Mouse (Mus musculus): ENCODE data around the gene Vegfb.

The Vegfb gene

GRCm38 (mm10) chr19:6987061-6987903, at the start of gene Vegfb:
Gene Vegfb (minus strand): TSS chr19:6987651.
- DNase-seq = peak in 1 of 2 experiments; percentile 65

- DNase-seq = no peak
These were observed 46.6 kb upstream of the Vegfb start for GRCm38 (mm10) chr19:7034006-7034405.

DNA sequence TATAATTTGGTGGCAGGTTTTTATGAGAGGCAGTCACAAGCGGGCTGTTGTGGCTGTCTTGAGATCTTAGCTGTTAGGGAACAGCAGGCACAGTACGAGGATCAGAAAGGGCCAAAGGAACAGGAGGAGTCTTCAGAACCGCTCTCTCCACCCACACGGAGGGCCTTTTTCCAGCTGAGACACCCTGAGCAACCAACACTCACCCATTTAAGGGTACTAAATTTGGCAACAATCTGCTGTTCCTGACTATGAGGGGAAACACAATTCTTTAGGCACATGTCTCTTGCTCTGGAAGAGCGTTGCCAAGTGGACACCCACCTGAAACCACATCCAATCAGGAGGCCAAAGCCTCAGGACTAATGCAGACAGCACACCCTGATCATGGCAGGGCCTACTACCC, 42.1 kb upstream of the Vegfb start:
- DNase-seq = no peak

- DNase-seq = peak; percentile 56 to 68
These were observed 32.8 kb upstream of the Vegfb start for GRCm38 (mm10) chr19:7020224-7020641.

DNA sequence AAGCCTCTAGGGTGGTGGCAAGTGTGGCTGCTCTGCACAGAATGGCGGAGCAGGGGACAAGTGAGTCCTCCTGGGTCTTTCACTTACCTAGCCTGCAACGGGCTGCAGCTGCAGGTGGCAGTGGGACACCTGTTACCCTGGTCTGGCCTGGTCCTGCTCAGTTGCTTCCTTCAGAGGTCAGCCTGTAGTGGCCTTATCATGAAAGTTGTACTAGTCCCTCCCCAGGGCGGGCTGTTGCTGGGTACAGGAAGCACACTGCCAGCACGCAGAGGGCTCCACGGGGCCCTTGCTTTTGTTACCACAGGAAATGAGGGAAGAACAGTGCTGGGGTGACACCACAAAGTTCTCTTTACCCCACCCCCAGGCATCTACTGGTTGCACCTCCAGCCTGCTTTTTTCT, 31.7 kb upstream of the Vegfb start, which contains the start of gene Fermt3:
Gene Fermt3, minus strand, starts transcription at position 279 of the 400 bp plus-strand sequence.
- no peak for DNase-seq

- DNase-seq = no peak
These were observed 31.1 kb upstream of the Vegfb start for GRCm38 (mm10) chr19:7018546-7018945.

GRCm38 (mm10) chr19:7017541-7018457, 30.3 kb upstream of the Vegfb start:
- no peak for DNase-seq

GRCm38 (mm10) chr19:7014481-7015135, 27.2 kb upstream of the Vegfb start:
- no peak for DNase-seq

GRCm38 (mm10) chr19:7013984-7014383, 26.5 kb upstream of the Vegfb start:
- DNase-seq = no peak

GRCm38 (mm10) chr19:7012426-7012825, 25.0 kb upstream of the Vegfb start:
- DNase-seq = no peak

DNA sequence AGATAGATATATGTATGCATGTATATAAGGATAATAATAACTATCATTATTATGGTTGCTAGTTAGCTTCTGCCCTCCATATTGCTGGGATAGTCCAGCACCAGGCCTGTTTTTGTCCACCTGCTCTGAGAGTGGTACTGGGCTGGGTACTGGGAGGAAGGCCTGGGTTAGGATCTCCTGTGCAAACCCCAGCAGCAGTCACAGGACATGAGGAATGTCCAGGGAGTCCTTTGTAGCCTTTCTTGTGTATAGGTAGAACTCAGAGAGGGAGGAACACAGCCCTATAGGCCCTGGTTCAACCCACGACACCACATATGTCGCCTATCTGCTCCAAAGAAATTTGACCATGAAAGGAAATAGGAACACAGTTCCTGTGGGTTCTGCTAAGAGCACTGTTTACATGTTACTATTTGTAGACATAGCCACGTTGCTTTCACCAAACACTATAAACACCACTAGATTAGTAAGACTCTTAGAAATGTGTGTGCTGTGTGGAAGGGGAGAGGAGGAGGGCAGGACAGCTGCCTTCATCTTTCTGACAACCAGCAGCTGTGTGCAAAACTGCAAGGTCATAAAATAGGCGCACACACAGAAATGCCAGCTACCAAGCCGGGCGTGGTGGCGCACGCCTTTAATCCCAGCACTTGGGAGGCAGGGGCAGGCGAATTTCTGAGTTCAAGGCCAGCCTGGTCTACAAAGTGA, 19.6 kb upstream of the Vegfb start:
- DNase-seq = no peak

- DNase-seq = no peak
These were observed 12.1 kb upstream of the Vegfb start for GRCm38 (mm10) chr19:6999360-7000063.

DNA sequence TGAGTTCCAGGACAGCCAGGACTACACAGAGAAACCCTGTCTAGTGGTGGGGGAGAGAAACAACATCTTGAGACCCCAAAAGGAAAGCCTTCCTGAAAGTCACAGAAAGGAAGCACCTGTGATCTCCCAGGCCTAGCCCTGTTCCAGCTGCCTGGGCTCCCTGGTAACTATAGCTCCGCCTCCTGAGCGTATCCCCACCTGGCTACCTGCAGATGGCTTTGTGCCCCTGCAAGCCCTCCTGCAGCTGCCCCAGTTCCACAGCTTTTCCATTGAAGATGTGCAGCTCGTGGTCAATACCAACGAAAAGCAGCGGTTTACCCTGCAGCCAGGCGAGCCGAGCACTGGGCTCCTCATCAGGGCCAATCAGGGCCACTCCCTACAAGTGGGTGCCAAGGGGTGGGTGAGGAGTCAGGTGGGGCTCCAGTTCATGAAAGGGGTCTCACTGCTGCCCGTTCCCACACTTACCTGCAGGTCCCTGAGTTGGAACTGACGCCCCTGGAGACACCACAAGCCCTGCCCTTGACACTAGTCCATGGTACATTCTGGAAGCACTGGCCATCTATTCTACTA, 10.4 kb upstream of the Vegfb start:
- no peak for DNase-seq

DNA sequence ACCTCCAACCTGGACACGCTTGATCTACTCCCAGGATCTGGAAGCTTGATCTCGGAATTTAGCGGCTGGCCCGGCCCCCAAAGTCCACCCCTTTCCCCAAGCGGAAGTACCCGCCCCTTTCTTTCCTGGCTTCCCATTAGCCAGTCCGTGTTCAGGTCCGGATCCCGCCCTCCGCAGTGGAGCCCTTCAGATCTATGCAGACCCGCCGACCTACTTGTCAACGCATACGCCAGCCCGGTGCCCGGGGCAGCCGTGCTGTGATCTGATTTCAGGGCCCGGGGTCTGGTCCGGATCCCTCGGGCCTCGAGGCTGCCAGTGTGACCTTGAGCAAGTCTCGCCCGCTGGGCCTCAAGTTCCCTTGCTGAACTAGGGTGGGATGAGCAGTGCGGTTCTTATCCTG, 8.6 kb upstream of the Vegfb start, which contains the start of the genes Nudt22 and Trpt1:
Gene Nudt22, minus strand, starts transcription at position 112 of the 400 bp plus-strand sequence.
Gene Trpt1, plus strand, starts transcription at position 126 of the 400 bp plus-strand sequence.
- DNase-seq = peak; percentile 95

- no peak for DNase-seq
These were observed 8.0 kb upstream of the Vegfb start for GRCm38 (mm10) chr19:6995255-6995991.

DNA sequence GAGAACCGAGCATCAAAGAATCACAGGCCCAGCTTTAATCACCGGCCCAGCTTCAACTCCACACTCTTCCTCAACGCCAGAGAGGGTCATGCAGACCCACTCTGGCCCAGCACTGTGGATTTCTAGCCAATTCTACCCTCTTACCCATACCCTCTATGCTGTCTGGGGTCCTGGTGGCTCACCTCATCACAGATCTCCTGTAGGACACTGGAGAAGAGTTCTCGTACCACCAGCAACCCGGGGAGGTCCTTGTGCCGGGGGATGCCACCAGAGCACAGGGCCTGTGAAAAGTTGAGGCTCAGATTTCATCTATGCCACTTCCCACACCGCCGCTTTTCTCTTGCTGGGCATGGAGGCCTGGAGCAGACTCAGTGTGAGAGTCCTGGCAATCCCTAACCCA, 7.0 kb upstream of the Vegfb start:
- DNase-seq = no peak

DNA sequence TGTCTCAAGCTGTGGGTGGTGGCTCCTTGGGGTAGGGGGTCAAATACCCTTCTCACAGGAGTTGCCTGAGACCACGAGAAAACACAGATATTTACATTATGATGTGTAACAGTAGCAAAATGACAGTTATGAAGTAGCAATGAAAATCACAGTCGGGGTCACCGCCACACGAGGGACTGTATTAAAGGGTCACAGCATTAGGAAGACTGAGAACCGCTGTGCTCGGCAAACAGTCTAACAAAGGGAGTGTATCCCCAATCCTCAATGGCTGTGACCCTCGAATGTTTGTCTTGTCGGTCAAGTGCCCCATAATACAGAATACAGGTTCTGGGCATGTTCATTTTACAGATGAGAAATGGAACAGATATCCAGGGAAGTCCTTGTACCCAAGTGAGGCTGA, 6.6 kb upstream of the Vegfb start:
- DNase-seq = no peak

- DNase-seq = peak in 1 of 2 experiments; percentile 26
These were observed 5.7 kb upstream of the Vegfb start for GRCm38 (mm10) chr19:6993011-6993770.

DNA sequence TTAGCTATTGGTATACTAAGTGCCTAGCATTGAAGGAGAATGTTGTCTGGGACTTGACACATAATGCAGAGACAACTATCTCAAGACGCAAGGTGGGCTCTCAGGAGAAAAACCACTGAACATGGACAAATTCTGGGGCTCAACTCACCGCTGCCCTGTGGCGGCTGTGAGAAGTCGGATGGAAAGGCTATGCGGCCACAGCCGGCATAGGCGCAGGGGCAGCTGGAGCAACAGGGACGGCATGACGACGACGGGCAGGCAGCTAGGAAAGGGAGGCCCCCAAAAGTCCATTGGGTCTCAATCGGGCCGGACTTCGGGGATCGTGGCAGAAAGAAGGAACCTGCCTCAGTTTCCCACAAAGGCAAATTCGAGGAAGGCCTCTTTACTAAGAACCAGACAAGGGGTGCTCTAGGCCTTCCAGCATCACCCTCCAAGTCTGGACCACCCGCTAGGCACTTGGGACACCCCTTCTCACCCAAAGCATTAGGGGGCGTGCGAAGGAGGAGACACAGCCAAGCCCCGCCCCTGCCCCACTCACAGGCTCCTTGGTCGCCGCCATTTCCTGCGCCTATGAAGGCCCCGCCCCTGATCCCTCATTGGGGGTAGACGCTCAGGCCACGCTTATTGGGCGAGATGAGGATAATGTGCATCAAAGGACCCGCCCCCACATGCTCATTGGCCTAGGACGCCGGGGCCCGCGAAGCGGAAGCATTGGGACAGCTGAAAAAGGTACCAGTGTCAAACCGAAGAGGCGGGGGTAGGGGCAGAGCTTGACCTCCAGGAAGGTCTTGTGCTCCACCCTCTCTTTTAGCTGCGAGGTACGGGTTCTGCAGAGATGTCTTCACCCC, 4.8 kb upstream of the Vegfb start, which contains the start of gene Dnajc4:
Gene Dnajc4, minus strand, starts transcription at position 562 of the 848 bp plus-strand sequence.
- DNase-seq = peak; percentile 97 to 98
